Mouse (Mus musculus) left cerebral cortex, postnatal 10 days (tissue): Measurements from ENCODE around the gene Sox21. TPM values are rescaled to one million over a fixed set of nuclear protein-coding genes. Genes with fewer than 3 reads are reported as not detected.

Source experiments
- DNase-seq, 2 experiments: peaks; one replicate each; pipeline ENCODE4 v3.0.0; 2021 to 2022; ENCODE audit warnings: low spot score in 2 of 2, mixed read lengths in 1 of 2; ENCODE audit errors: extremely low spot score in 1 of 2
- intact Hi-C: fragments of 180-260 bp; cut with DNase I; formaldehyde crosslinking; loops from one replicate; pipeline ENCODE4 v1.15.1; 2025
- total RNA-seq, 2 experiments: library from RNA; stranded (reverse); gene quantifications; 2 replicates each; pipeline ENCODE4 v1.2.3; 2021

Sox21 gene
- total RNA-seq = 1 to 10 TPM; 6.2 to 9.7 TPM

- DNase-seq = peak in 1 of 2 experiments; percentile 69
- intact Hi-C loops = loop anchor here (1.0 to 5.0 kb wide), 3 partner anchors 85 to 355 kb away; no protein-coding TSS in a partner anchor
Observed at GRCm38 (mm10) chr14:118236886-118237289, at the start of gene Sox21. TSS of gene Sox21 (minus strand) at chr14:118237030.

- intact Hi-C loops = no loop called here
- no peak for DNase-seq
Observed at GRCm38 (mm10) chr14:118286096-118286495, 49.3 kb upstream of the Sox21 start.

DNA sequence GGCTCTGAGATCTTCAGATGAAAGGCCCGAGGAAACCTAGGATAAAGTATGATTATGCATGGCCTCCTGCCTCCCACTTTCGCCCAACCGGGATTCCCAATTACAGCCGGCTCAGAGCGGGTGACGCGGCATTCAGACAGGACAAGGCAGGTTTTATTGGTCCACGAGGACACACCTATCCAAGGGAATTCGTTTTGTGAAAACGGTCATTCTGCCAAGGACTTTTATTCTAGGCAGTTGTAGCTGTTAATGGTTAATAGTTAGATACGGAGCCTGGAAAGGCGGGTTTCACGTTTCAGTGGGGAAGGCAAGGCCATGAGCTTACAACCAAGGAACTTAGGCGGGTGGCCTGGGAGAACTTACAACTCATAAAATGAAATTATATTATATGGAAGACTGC is 46.1 kb upstream of the Sox21 start:
- intact Hi-C loops = no loop called here
- DNase-seq = no peak

GRCm38 (mm10) chr14:118282272-118282671 is 45.4 kb upstream of the Sox21 start:
- no peak for DNase-seq
- intact Hi-C loops = no loop called here

DNA sequence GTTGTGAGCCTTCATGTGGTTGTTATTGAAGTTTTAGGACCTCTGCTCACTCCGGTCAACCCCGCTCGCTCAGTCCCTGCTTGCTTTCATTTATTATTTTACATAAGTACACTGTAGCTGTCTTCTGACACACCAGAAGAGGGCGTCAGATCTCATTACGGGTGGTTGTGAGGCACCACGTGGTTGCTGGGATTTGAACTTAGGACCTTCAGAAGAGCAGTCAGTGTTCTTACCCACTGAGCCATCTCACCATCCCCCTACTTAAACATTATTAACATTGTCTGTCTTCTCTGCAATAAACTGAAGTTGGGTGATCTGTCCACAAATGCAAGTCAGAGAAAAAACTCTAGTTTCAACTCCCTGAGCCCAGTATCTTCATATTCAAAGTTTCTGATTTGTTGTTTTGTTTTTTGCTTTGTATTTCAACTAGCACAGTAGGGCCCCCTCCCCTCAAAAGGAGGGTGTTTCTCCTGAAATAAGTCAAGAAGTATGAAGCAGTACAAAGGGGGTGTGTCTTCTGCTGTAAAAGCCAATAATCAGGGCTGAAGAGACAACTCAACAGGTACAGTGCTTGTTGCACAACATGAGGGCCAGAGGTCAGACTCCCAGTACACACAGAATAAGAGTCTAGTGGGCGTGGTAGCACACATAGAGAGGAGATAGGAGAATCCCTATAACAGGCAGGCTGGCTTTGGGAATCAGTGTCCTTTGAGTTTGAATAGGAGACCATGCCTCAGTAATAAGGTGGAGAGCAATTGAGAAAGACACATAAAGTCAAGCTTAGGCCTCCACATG is 41.1 kb upstream of the Sox21 start:
- intact Hi-C loops = no loop called here
- DNase-seq = no peak

DNA sequence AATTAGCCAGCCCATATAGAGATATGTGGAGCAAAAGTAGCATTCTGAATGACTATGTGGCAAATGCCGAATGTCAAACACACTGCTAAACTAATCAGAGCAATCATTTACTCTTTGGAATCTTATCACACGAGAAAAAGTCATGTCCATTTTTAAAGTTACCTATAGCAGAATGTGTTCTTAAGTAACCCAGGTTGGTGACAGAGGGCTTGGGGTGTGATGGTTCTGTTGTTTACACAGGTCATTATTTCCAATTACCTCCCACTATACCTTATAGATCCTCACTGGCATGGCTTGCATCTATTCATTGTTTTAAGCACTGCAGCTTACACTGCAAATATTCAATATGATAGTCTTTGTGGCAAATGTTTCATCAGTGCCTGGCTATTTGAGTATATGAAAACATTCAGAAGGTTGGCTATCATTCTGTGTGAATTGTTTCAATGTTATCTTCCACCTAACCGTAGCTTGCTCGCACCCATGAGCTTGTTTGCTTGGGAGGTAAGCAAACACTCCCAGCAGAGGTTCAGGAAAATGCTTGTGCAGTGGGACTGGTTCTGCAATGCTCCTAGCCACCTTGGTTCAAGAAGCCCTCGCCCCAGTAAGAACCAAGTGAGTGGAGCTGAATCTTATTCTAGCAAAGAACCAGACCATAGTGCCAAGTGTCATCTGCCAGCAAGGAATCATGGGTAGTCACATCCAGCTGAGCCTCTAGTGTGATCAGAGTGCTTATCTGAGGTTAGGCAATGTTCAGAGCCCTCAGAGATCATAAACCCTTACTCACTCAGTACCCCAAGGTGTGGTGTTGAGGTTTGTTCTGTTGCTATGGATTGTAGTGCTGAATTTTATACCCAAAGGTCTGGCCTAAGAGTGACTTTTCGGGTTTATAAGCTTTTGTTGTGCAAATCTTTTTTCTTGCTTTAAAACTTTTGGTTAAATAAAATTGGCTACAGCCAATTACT is 36.0 kb upstream of the Sox21 start:
- intact Hi-C loops = no loop called here
- DNase-seq = no peak

GRCm38 (mm10) chr14:118268849-118269248 is 32.0 kb upstream of the Sox21 start:
- no peak for DNase-seq
- intact Hi-C loops = no loop called here

DNA sequence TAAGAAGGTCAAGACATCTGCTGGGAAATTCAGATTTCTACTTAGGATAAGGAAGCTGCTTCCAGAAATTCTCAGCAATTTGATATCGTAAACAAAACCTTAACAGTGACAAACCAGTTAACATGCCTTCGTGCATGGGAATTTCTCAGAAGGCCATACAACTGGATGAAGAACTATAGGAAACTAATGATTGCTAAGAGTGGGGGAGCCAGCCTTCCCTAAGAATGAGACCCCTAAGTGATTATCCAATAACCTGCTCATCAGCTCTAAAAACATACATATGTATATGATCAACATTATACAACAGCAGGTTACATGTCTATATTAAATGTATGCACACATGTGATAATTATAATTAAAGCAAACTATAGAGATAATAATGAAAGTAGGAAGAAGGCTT is 29.8 kb upstream of the Sox21 start, which contains the start of gene Gm9376:
TSS of gene Gm9376 (plus strand) at position 301 of the 400 bp plus-strand sequence.
- no peak for DNase-seq
- intact Hi-C loops = no loop called here

DNA sequence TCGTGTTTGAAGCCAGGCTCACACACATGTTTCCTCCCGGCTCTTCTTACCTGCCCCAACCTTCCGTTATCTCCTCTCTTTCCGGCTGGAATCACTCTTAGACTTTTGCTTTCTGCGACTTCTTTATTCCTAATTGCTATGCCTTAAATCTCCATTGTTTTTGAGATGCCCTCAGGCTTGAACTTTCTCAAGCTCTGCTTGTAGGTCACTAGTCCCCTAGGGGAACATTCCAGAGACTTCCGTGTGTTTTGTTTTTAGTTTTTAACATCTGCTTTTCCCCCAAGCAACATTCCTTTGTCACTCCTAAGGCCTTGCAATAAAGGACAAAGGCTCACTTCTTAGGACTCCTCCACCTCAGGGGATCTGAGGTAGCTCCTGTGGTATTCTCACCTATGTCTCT is 16.6 kb upstream of the Sox21 start:
- intact Hi-C loops = no loop called here
- no peak for DNase-seq

GRCm38 (mm10) chr14:118241416-118241815 is 4.6 kb upstream of the Sox21 start:
- no peak for DNase-seq
- intact Hi-C loops = no loop called here

DNA sequence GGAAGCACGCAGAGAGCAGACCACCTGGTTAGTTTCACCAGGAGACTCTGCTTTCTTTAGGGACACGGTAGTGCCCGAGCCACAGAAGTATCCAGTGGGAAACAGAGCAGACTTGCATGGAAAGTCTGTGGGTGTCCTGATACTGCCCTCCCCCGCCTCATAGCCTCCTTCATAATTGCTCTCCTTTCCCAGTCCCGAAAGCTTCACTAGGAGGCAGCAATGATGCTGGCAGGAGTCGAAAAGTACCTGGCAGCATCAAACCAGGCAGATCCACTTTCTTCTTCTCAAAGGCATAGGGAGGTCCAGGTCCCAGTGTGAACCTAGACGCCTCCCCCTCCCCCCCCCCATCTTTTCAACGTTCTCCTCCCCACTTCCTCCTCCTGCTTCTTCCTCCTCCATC is 2.5 kb upstream of the Sox21 start:
- DNase-seq = no peak
- intact Hi-C loops = loop anchor here (5.0 kb wide), 2 partner anchors 83 to 353 kb away; no protein-coding TSS in a partner anchor

DNA sequence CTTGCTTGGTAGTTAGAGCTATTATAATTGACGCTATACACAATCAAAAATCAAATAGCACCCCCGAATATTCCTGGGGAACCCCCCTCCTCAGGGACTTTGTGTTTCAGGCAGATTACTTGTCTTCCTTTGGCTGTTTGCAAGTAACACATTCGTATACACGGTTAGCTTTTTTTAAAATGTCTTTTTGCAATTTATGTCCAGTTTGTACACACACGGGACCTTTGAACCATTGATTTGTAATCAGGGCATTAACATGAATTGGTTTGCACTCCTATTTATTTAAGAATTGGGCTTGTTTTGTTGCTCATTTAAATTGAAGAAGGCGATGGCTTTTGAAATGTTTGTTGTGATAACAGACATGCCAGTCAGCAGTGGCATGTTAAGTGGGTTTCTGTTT is 956 bp upstream of the Sox21 start:
- no peak for DNase-seq
- intact Hi-C loops = loop anchor here (5.0 kb wide), 2 partner anchors 85 to 355 kb away; no protein-coding TSS in a partner anchor

GRCm38 (mm10) chr14:118235973-118236885 is 601 bp downstream of the Sox21 start:
- intact Hi-C loops = loop anchor here (1.0 to 5.0 kb wide), 3 partner anchors 86 to 356 kb away; no protein-coding TSS in a partner anchor
- DNase-seq = peak in 1 of 2 experiments; percentile 57

GRCm38 (mm10) chr14:118235361-118235972 is 1.4 kb downstream of the Sox21 start:
- peak in 1 of 2 experiments; percentile 34 for DNase-seq
- intact Hi-C loops = loop anchor here (5.0 kb wide), 2 partner anchors 87 to 357 kb away; no protein-coding TSS in a partner anchor

- intact Hi-C loops = loop anchor here (5.0 kb wide), 2 partner anchors 88 to 358 kb away; no protein-coding TSS in a partner anchor
- no peak for DNase-seq
Observed at GRCm38 (mm10) chr14:118234541-118235210, 2.2 kb downstream of the Sox21 start.

GRCm38 (mm10) chr14:118233786-118234540 is 2.9 kb downstream of the Sox21 start:
- intact Hi-C loops = no loop called here
- peak in 1 of 2 experiments; percentile 34 for DNase-seq
